Mouse (Mus musculus) heart, adult 2 months (tissue): ENCODE measurements around the gene Olfr1008.

Experiments used
- CTCF ChIP-seq: fragments of 200-600 bp; IDR thresholded peaks from 2 replicates; pipeline ENCODE4 v1.8.1; 2022; ENCODE audit warnings: antibody characterized with exemption, mild to moderate bottlenecking, moderate library complexity
- EP300 ChIP-seq: fragments of 200-500 bp; IDR thresholded peaks from 2 replicates; pipeline ENCODE4 v1.6.1; 2011; ENCODE audit warnings: low read depth, low read length, control low read depth; ENCODE audit not compliant: insufficient read depth
- POLR2A ChIP-seq: fragments of 200-500 bp; IDR thresholded peaks from 2 replicates; pipeline ENCODE4 v1.6.1; 2011; ENCODE audit warnings: mild to moderate bottlenecking, low read depth, low read length, control low read depth; ENCODE audit not compliant: insufficient read depth

GRCm38 (mm10) chr2:85678667-85679066 lies 10.6 kb upstream of the Olfr1008 start, which contains the start of gene Olfr1006:
- TF ChIP-seq CTCF, result no peak
- no peak for TF ChIP-seq POLR2A
- no peak for TF ChIP-seq EP300
